Mouse (Mus musculus) erythroblast, embryonic 14.5 days (primary cell): ENCODE measurements around the gene Pck2. TPM values are rescaled to one million over a fixed set of nuclear protein-coding genes. Genes with fewer than 3 reads are reported as not detected.

Experiments used
- H3K27me3 ChIP-seq: 2 replicates; pipeline ENCODE4 v1.6.1; 2012; ENCODE audit warnings: inconsistent platforms; ENCODE audit not compliant: control insufficient read depth
- H3K36me3 ChIP-seq: 2 replicates; pipeline ENCODE4 v1.6.1; 2012; ENCODE audit warnings: mild to moderate bottlenecking, inconsistent platforms; ENCODE audit not compliant: control insufficient read depth
- H3K4me1 ChIP-seq: 2 replicates; pipeline ENCODE4 v1.6.1; 2012; ENCODE audit warnings: inconsistent platforms; ENCODE audit not compliant: control insufficient read depth
- H3K4me3 ChIP-seq: replicated peaks from 2 replicates; pipeline ENCODE3; 2012; ENCODE audit warnings: moderate library complexity, mild to moderate bottlenecking, inconsistent platforms
- H3K9me3 ChIP-seq: 2 replicates; pipeline ENCODE4 v1.6.1; 2012; ENCODE audit warnings: low read length, inconsistent platforms, mixed read lengths; ENCODE audit not compliant: control insufficient read depth
- GATA1 ChIP-seq: IDR thresholded peaks from 2 replicates; pipeline ENCODE4 v1.6.1; 2012; ENCODE audit warnings: low read length, inconsistent platforms, mixed read lengths
- TAL1 ChIP-seq: IDR thresholded peaks from 3 replicates; pipeline ENCODE4 v1.6.1; 2012; ENCODE audit warnings: low read length, inconsistent platforms, mixed read lengths
- polyA plus RNA-seq: library from polyadenylated mRNA; stranded (reverse); fragments of >175 nt; gene quantifications from 2 replicates; pipeline ENCODE4 v1.2.3, GENCODE M21; 2012

Gene Pck2
- polyA plus RNA-seq, 1 experiment = 6.1 TPM

DNA sequence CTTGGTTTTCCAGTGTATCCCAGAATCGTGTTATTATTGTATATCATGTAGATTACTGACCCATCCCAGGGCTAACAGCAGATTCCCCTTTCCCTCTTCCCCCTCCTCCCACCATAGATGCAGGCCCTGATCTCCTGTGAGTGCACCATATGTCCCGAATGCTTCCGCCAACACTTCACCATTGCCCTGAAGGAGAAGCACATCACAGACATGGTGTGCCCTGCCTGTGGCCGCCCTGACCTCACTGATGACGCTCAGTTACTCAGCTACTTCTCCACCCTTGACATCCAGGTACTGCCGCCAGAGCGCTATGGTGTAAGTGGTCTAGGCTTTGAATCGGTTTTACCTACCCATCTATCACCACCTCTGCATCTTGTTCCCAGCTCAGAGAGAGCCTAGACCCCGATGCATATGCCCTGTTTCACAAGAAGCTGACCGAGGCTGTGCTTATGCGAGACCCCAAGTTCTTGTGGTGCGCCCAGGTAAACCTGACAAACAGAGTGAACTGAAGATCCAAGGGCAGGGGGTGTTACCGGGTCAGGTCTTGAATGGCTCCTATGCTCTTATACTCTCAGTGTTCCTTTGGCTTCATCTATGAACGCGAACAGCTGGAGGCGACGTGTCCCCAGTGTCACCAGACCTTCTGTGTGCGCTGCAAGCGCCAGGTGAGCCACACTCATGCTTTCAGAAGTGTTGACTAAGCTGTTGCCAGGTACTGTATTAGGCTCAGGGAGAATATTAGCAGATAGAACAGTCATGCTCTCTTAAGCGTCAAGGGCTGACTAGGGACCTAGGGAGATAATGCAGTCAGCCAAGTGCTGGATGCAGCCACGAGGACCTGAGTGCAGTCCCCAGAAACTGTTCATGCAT, 58.7 kb downstream of the Pck2 start:
- H3K27me3 ChIP-seq = no peaks in the 10 kb centered on the region
- TF ChIP-seq TAL1 (no peak), GATA1 (no peak)
- no peak overlapping the region for H3K4me3 ChIP-seq
- peaks cover 26% of the 10 kb centered on the region for H3K4me1 ChIP-seq
- H3K36me3 ChIP-seq = peaks cover 96% of the 10 kb centered on the region
- no peaks in the 10 kb centered on the region for H3K9me3 ChIP-seq

Other genes starting within 250 kb of the Pck2 start
- gene Dhrs4, start 61.5 kb upstream of the Pck2 start, polyA plus RNA-seq = 9.0 and 11.6 TPM in 2 replicates
- 0.03 TPM in 1 of 2 replicates, not detected in the other for gene Carmil3, start 49.6 kb upstream of the Pck2 start, polyA plus RNA-seq
- not detected in 2 replicates for gene Cpne6, start 29.8 kb upstream of the Pck2 start, polyA plus RNA-seq
- 0.01 TPM in 1 of 2 replicates, not detected in the other for gene Nrl, start 15.3 kb upstream of the Pck2 start, polyA plus RNA-seq
- gene Dcaf11, start 19.7 kb downstream of the Pck2 start, polyA plus RNA-seq = 3.5 and 4.3 TPM in 2 replicates
- not detected in 2 replicates for gene A730061H03Rik, start 20.1 kb downstream of the Pck2 start, polyA plus RNA-seq
- not detected in 2 replicates for gene Fitm1, start 35.4 kb downstream of the Pck2 start, polyA plus RNA-seq
- gene Psme1, start 37.9 kb downstream of the Pck2 start, polyA plus RNA-seq = 3.2 and 4.3 TPM in 2 replicates
- gene Emc9, start 45.0 kb downstream of the Pck2 start, polyA plus RNA-seq = 3.5 and 3.8 TPM in 2 replicates
- 4.4 and 7.0 TPM in 2 replicates for gene Psme2, start 50.8 kb downstream of the Pck2 start, polyA plus RNA-seq
- 0.86 and 1.1 TPM in 2 replicates for gene Rnf31, start 51.4 kb downstream of the Pck2 start, polyA plus RNA-seq
- gene Irf9, start 63.3 kb downstream of the Pck2 start, polyA plus RNA-seq = 3.3 and 4.8 TPM in 2 replicates
- 0.14 and 0.15 TPM in 2 replicates for gene Rec8, start 77.8 kb downstream of the Pck2 start, polyA plus RNA-seq
- gene Ipo4, start 95.7 kb downstream of the Pck2 start, polyA plus RNA-seq = 2.2 and 2.9 TPM in 2 replicates
- 0.01 and 0.44 TPM in 2 replicates for gene Gm49378, start 97.6 kb downstream of the Pck2 start, polyA plus RNA-seq
- gene Tm9sf1, start 103.5 kb downstream of the Pck2 start, polyA plus RNA-seq = 1.1 and 1.7 TPM in 2 replicates
- gene Tssk4, start 109.9 kb downstream of the Pck2 start, polyA plus RNA-seq = 0.05 TPM in 1 of 2 replicates, not detected in the other
- gene Mdp1, start 120.2 kb downstream of the Pck2 start, polyA plus RNA-seq = 1.0 and 1.4 TPM in 2 replicates
- gene Gmpr2, start 131.7 kb downstream of the Pck2 start, polyA plus RNA-seq = 1.9 and 2.5 TPM in 2 replicates
- 6.8 and 9.0 TPM in 2 replicates for gene Nedd8, start 131.9 kb downstream of the Pck2 start, polyA plus RNA-seq
- 3.6 and 4.0 TPM in 2 replicates for gene Tinf2, start 141.6 kb downstream of the Pck2 start, polyA plus RNA-seq
- gene Tgm1, start 173.7 kb downstream of the Pck2 start, polyA plus RNA-seq = 0.03 and 0.05 TPM in 2 replicates
- 0.28 and 0.46 TPM in 2 replicates for gene Rabggta, start 182.0 kb downstream of the Pck2 start, polyA plus RNA-seq
- 0.64 TPM in 1 of 2 replicates, not detected in the other for gene Dhrs1, start 205.4 kb downstream of the Pck2 start, polyA plus RNA-seq
- 1.1 and 1.5 TPM in 2 replicates for gene Nop9, start 205.4 kb downstream of the Pck2 start, polyA plus RNA-seq
- gene Cideb, start 218.2 kb downstream of the Pck2 start, polyA plus RNA-seq = 0.08 and 0.22 TPM in 2 replicates
- gene Ltb4r2, start 221.2 kb downstream of the Pck2 start, polyA plus RNA-seq = not detected in 2 replicates
- gene Ltb4r1, start 225.7 kb downstream of the Pck2 start, polyA plus RNA-seq = 0.08 and 0.13 TPM in 2 replicates
- 0.02 TPM in 1 of 2 replicates, not detected in the other for gene Adcy4, start 243.8 kb downstream of the Pck2 start, polyA plus RNA-seq
- 0.47 and 0.58 TPM in 2 replicates for gene Ripk3, start 248.6 kb downstream of the Pck2 start, polyA plus RNA-seq